Mouse (Mus musculus) leukemia stem cell, adult 10-12 weeks (primary cell): ENCODE data around the gene Serpina3m. TPM values are rescaled to one million over a fixed set of nuclear protein-coding genes. Genes with fewer than 3 reads are reported as not detected.

Experiments used
- polyA plus RNA-seq: library from polyadenylated mRNA; stranded (reverse); fragments of >175 nt; gene quantifications from 2 replicates; pipeline ENCODE4 v1.2.3, GENCODE M21; 2012; ENCODE audit warnings: low replicate concordance

Serpina3m gene
- not detected in 2 replicates for polyA plus RNA-seq

DNA sequence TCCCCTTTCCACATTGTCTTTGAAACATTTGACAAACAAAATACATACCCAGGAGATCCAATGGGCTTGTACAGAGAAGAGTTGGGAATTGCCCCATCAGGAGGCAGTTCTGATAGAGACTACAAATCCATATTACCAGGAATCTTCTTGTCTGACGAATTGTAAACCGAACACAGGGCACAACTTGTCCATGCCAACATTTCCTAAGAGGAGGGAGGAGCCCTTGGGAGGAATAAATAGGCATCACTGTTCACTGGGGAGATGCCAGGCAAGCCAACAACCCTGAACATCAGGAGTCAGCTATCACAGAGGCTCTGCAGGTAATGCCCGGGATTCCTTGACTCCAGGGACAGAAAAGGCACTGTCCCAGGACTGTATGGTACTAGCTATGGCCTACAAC is at the start of gene Serpina3m, which contains the start of gene Serpina3k:
TSS of gene Serpina3m (plus strand) at position 261 of the 400 bp plus-strand sequence.
TSS of gene Serpina3k (plus strand) at position 261 of the 400 bp plus-strand sequence.

DNA sequence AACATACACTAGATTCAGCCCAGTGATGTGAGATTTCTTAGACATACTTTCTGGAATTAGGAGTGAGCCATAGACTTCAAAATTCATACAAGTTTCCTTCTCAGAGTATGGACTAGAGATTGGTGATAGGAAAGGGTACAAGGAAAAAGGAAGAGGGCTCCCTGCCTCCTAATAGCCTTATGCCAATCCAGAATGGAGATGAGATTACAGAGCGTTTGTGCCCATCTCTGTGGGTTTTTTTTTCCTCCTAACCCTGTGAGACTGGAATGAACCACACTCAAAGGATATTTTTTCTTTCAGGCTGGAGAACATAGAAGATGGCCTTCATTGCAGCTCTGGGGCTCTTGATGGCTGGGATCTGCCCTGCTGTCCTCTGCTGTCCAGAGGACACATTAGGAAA is 24.0 kb upstream of the Serpina3m start, which contains the start of gene Serpina3j:
TSS of gene Serpina3j (plus strand) at position 301 of the 400 bp plus-strand sequence.

DNA sequence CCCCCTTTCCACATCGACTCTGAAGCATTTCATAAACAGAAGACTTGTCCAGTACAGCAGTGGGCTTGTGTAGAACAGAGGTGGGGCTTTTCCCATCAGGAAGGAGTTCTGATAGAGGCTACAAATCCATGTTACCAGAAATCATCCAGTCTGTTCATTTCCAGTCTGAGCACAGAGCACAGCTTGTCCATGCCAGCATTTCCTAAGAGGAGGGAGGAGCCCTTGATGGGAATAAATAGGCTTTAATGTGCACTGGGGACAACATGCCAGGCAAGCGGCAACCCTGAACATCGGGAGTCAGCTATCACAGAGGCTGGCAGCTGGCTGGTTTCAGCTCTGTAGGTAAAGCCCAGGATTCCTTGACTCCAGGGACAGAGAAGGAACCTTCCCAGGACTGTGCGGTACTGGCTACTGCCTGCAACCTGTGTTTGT is 68.2 kb downstream of the Serpina3m start, which contains the start of gene Serpina3n:
TSS of gene Serpina3n (plus strand) at position 276 of the 432 bp plus-strand sequence.

Other genes with a start within 250 kb of the Serpina3m start
- not detected in 2 replicates for gene Serpina5, start 237.4 kb upstream of the Serpina3m start, polyA plus RNA-seq
- gene Serpina3a, start 225.8 kb upstream of the Serpina3m start, polyA plus RNA-seq: not detected in 2 replicates
- gene Serpina3b, start 210.5 kb upstream of the Serpina3m start, polyA plus RNA-seq: not detected in 2 replicates
- gene Serpina3c, start 184.6 kb upstream of the Serpina3m start, polyA plus RNA-seq: not detected in 2 replicates
- gene Serpina3f, start 123.9 kb upstream of the Serpina3m start, polyA plus RNA-seq: 0.11 and 0.14 TPM in 2 replicates
- gene Serpina3g, start 102.2 kb upstream of the Serpina3m start, polyA plus RNA-seq: 5.4 and 17.4 TPM in 2 replicates
- gene Serpina3i, start 75.4 kb upstream of the Serpina3m start, polyA plus RNA-seq: not detected in 2 replicates
- not detected in 2 replicates for gene Serpina3j, start 23.9 kb upstream of the Serpina3m start, polyA plus RNA-seq
- not detected in 2 replicates for gene Serpina3k, start within 50 bp of the Serpina3m start, polyA plus RNA-seq
- gene Serpina3n, start 68.2 kb downstream of the Serpina3m start, polyA plus RNA-seq: 0.11 and 0.22 TPM in 2 replicates
- not detected in 2 replicates for gene Gsc, start 134.8 kb downstream of the Serpina3m start, polyA plus RNA-seq